Mouse (Mus musculus): Measurements from ENCODE around the gene Prkca.

Gene Prkca

GRCm38 (mm10) chr11:108153997-108154841, 189.5 kb downstream of the Prkca start:
- no peak for DNase-seq

GRCm38 (mm10) chr11:108152591-108152990, 191.1 kb downstream of the Prkca start:
- DNase-seq: no peak

- no peak for DNase-seq
These were observed 193.3 kb downstream of the Prkca start for GRCm38 (mm10) chr11:108150410-108150809.

- no peak for DNase-seq
These were observed 194.5 kb downstream of the Prkca start for GRCm38 (mm10) chr11:108149187-108149586.

GRCm38 (mm10) chr11:108148491-108148890, 195.2 kb downstream of the Prkca start:
- DNase-seq: no peak

- no peak for DNase-seq
These were observed 197.8 kb downstream of the Prkca start for GRCm38 (mm10) chr11:108145752-108146496.

- DNase-seq: no peak
These were observed 198.6 kb downstream of the Prkca start for GRCm38 (mm10) chr11:108145128-108145527.

GRCm38 (mm10) chr11:108143739-108144138, 200.0 kb downstream of the Prkca start:
- no peak for DNase-seq

- peak; percentile 32 to 74 for DNase-seq
These were observed 203.7 kb downstream of the Prkca start for GRCm38 (mm10) chr11:108140028-108140427.

GRCm38 (mm10) chr11:108136341-108136740, 207.4 kb downstream of the Prkca start:
- no peak for DNase-seq

GRCm38 (mm10) chr11:108135407-108136159, 208.1 kb downstream of the Prkca start:
- DNase-seq: peak in 1 of 2 experiments; percentile 56

GRCm38 (mm10) chr11:108128593-108128992, 215.1 kb downstream of the Prkca start:
- DNase-seq: peak; percentile 65 to 81

GRCm38 (mm10) chr11:108127908-108128307, 215.8 kb downstream of the Prkca start:
- DNase-seq: no peak

GRCm38 (mm10) chr11:108122486-108122885, 221.2 kb downstream of the Prkca start:
- no peak for DNase-seq

- no peak for DNase-seq
These were observed 223.0 kb downstream of the Prkca start for GRCm38 (mm10) chr11:108120708-108121107.

GRCm38 (mm10) chr11:108119785-108120184, 223.9 kb downstream of the Prkca start:
- no peak for DNase-seq

GRCm38 (mm10) chr11:108118814-108119213, 224.9 kb downstream of the Prkca start:
- DNase-seq: no peak

- DNase-seq: no peak
These were observed 225.5 kb downstream of the Prkca start for GRCm38 (mm10) chr11:108118221-108118620.

GRCm38 (mm10) chr11:108117360-108118050, 226.2 kb downstream of the Prkca start:
- DNase-seq: no peak

GRCm38 (mm10) chr11:108114091-108114490, 229.6 kb downstream of the Prkca start:
- DNase-seq: no peak

GRCm38 (mm10) chr11:108112437-108112836, 231.3 kb downstream of the Prkca start:
- no peak for DNase-seq

GRCm38 (mm10) chr11:108104085-108104484, 239.6 kb downstream of the Prkca start:
- no peak for DNase-seq
